7 mouse cellular contexts compared by ENCODE assay signal in genomic region chr12:80258520-80259215, GRCm38 (mm10). TPM values are rescaled to one million over a fixed set of nuclear protein-coding genes. Genes with fewer than 3 reads are reported as not detected.
DNase-seq lines count a peak whose midpoint lies in the region; ATAC-seq lines count a peak whose summit lies in the region.

No protein-coding gene starts in this region.

- H3K9ac ChIP-seq in embryonic facial prominence, embryonic 12.5 days = peak overlapping the region; percentile 88
- peak overlapping the region; percentile 83 for H3K9ac ChIP-seq in neural tube, embryonic 13.5 days

- H3K36me3 ChIP-seq in embryonic facial prominence, embryonic 12.5 days = no peaks in the 10 kb centered on the region
- H3K36me3 ChIP-seq in limb, embryonic 10.5 days = peaks cover 18% of the 10 kb centered on the region
- H3K36me3 ChIP-seq in neural tube, embryonic 13.5 days = no peaks in the 10 kb centered on the region

- H3K9me3 ChIP-seq in embryonic facial prominence, embryonic 12.5 days = no peaks in the 10 kb centered on the region
- H3K9me3 ChIP-seq in limb, embryonic 10.5 days (replicated peaks) = no peaks in the 10 kb centered on the region
- H3K9me3 ChIP-seq in neural tube, embryonic 13.5 days = no peaks in the 10 kb centered on the region

- H3K4me1 ChIP-seq in embryonic facial prominence, embryonic 12.5 days = peaks cover 18% of the 10 kb centered on the region
- peaks cover 50% of the 10 kb centered on the region for H3K4me1 ChIP-seq in limb, embryonic 10.5 days
- H3K4me1 ChIP-seq in neural tube, embryonic 13.5 days (replicated peaks) = peaks cover 30% of the 10 kb centered on the region

- peak overlapping the region; percentile 76 for H3K4me3 ChIP-seq in embryonic facial prominence, embryonic 12.5 days
- peak overlapping the region; percentile 94 for H3K4me3 ChIP-seq in limb, embryonic 10.5 days
- H3K4me3 ChIP-seq in neural tube, embryonic 13.5 days = peak overlapping the region; percentile 79

- H3K27me3 ChIP-seq in embryonic facial prominence, embryonic 12.5 days = no peaks in the 10 kb centered on the region
- no peaks in the 10 kb centered on the region for H3K27me3 ChIP-seq in limb, embryonic 10.5 days (ENCODE audit: low read depth, poor library complexity, severe bottlenecking)
- H3K27me3 ChIP-seq in neural tube, embryonic 13.5 days = no peaks in the 10 kb centered on the region

- under 1% methylated on average over 21 of the region's 22 CpGs for WGBS in embryonic facial prominence, embryonic 12.5 days
- under 1% methylated on average over 22 of the region's 22 CpGs for WGBS in limb, embryonic 10.5 days
- under 1% methylated on average over 22 of the region's 22 CpGs for WGBS in neural tube, embryonic 13.5 days

- H3K4me2 ChIP-seq in embryonic facial prominence, embryonic 12.5 days (replicated peaks) = peak overlapping the region; percentile 82
- peak overlapping the region; percentile 82 for H3K4me2 ChIP-seq in neural tube, embryonic 13.5 days

- peak; percentile 18 for DNase-seq in ovary, postnatal 10 days (ENCODE audit: low spot score)
- DNase-seq in ovary, adult 18-20 months (ENCODE audit: low spot score) = no peak
- DNase-seq in limb, embryonic 10.5 days (ENCODE audit: low spot score) = peak; percentile 46
- DNase-seq in layer of hippocampus, adult 9-10 months (ENCODE audit: low spot score) = no peak

- ATAC-seq in embryonic facial prominence, embryonic 12.5 days (ENCODE audit: insufficient number of reproducible peaks, insufficient read depth, low FRiP score, low TSS enrichment) = no peak
- 0 out of 2 replicates have a peak, but pooled peaks have one; percentile 2 for ATAC-seq in neural tube, embryonic 13.5 days (ENCODE audit: low read depth)
- ATAC-seq in megakaryocyte progenitor cell, adult 5-6 weeks (replicated peaks; ENCODE audit: poor library complexity) = no peak

- H3K27ac ChIP-seq in embryonic facial prominence, embryonic 12.5 days = peak overlapping the region; percentile 98
- H3K27ac ChIP-seq in limb, embryonic 10.5 days = peak overlapping the region; percentile 98
- peak overlapping the region; percentile 90 for H3K27ac ChIP-seq in neural tube, embryonic 13.5 days (replicated peaks)

RNA-seq across cellular contexts. Expression of gene Actn1, which starts 1.5 kb away (rescaled TPM):
- 43.0 and 46.5 TPM in 2 replicates for polyA plus RNA-seq in embryonic facial prominence, embryonic 12.5 days (2016; fragmentation: Nextera tagmentation; extraction: Ambion mirVana)
- 48.6 and 49.5 TPM in 2 replicates for polyA plus RNA-seq in limb, embryonic 10.5 days (2016; fragmentation: Nextera tagmentation; extraction: Ambion mirVana)
- polyA plus RNA-seq in neural tube, embryonic 13.5 days (2015; fragmentation: Nextera tagmentation; extraction: Ambion mirVana) = 8.8 and 10.2 TPM in 2 replicates
- 14.8 and 17.2 TPM in 2 replicates for total RNA-seq in megakaryocyte progenitor cell, adult 5-6 weeks (2015)
- 17.8 and 19.4 TPM in 2 replicates for total RNA-seq in megakaryocyte progenitor cell, adult 5-6 weeks (2017)

Comparison
In these comparisons a context has a peak if more than half of its experiments do, and no peak if none do; other contexts are left out.
1. DNase-seq: peak in ovary, postnatal 10 days (single experiment) and limb, embryonic 10.5 days (single experiment); none in ovary, adult 18-20 months (single experiment) and layer of hippocampus, adult 9-10 months (single experiment).
2. Peak in every context shown above with its lines, with median percentiles within 50 percentile points of each other: H3K27ac ChIP-seq and H3K4me3 ChIP-seq.